Mouse (Mus musculus) left cerebral cortex, postnatal 25 days (tissue): ENCODE data around the gene Gm20517. TPM values are rescaled to one million over a fixed set of nuclear protein-coding genes. Genes with fewer than 3 reads are reported as not detected.
A peak's percentile ranks its signal among the peaks of the same experiment; 100 is the strongest.

Experiments used
- DNase-seq, 2 experiments: peaks; one replicate each; pipeline ENCODE4 v3.0.0; 2022; ENCODE audit warnings: low spot score in 2 of 2, mixed read lengths in 1 of 2
- intact Hi-C: fragments of 180-260 bp; cut with DNase I; formaldehyde crosslinking; loops from one replicate; pipeline ENCODE4 v1.15.1; 2025
- total RNA-seq, 2 experiments: library from RNA; stranded (reverse); gene quantifications; 2 replicates each; pipeline ENCODE4 v1.2.3; 2021

Gm20517 gene
- total RNA-seq, 2 experiments from 2014 or later: 3.5 to 7.2 TPM

DNA sequence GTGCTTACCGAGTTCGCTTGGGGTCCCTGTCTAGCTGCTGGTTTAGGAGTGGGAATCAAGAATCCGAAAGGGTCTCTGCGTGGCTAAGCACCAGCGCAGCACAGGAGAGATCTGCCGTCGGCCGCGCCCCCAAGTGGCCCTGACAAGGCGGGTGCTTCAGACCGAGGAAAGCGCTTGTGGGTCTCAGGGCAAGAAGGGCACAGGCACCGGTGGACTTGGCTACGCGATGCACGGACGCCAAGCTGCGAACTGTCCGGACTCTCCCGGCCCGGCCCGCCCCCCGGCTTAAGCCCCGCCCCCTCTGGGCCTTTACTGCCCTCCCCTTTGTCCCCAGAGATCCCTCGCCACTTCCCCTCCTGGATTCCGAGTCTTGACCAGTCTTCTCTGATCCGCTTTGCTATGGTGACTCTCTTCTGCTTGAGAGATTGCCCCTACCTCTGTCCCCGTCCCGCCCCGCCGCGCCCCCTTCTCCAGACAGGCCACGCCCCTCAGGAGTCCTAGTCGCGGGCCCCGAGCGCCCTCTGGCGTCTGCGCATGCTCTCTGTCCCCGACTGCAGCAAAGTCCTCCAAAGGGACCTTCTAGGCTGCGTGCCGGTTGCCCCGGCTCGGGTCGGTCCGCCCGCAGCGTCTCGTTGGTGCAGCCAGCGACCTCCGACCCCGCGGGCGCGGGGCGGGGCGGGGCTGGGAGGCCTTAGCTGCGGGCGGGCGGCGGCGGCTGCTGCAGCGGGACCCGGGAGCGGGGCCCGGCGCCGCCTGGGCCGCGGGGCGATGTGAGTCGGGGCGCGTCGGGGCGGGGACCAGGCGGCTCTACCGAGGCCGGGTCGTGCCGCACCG, 83.3 kb downstream of the Gm20517 start, which contains the start of gene Prickle4:
TSS of gene Prickle4 (minus strand) at position 234 of the 834 bp plus-strand sequence.
- intact Hi-C loops: loop anchor here (5.0 kb wide), 2 partner anchors 322 to 408 kb away; no protein-coding TSS in a partner anchor

DNA sequence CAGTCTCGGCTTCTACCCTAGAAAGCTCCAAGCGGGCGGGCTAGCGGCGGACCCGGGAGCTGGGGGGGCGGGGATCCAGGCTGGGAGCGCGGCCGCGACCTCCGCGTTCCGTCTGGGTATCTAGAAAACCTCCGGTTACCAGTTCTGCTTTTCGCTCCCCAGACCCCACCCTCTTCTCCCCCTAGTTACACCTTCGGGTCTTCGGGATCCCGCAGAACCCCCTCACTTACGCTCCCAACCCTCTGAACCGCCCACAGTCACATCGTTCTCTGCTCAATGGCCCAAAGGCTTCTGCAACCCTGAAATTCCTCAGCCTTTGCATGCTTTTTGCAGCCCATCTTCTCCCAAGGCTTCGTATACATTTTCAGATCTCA, 83.9 kb downstream of the Gm20517 start:
- intact Hi-C loops: no loop called here
- peak in 1 of 2 experiments; percentile 38 for DNase-seq

More for the DNA sequence above, 83.3 kb downstream of the Gm20517 start, which contains the start of gene Prickle4:
- DNase-seq: peak; percentile 96 to 97

DNA sequence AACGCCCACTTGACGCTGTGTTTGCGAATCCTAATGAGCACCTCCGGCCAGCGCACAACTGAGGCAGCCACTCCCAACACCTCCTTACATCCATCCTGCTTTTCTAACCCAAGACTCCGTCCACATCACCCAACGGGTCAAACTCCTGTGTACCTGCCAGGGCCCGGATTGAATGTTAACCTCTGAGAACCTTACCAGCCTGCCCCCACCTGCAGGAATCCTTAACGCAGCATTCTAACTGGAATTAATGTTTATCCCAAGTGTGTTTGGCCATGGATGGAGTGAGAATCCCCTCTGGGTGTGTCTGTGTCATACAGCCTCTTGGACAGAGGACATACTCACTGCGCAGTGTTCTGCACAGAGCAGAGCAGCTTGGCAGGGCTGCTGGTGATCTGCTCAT, 86.8 kb downstream of the Gm20517 start:
- DNase-seq: no peak
- intact Hi-C loops: no loop called here

DNA sequence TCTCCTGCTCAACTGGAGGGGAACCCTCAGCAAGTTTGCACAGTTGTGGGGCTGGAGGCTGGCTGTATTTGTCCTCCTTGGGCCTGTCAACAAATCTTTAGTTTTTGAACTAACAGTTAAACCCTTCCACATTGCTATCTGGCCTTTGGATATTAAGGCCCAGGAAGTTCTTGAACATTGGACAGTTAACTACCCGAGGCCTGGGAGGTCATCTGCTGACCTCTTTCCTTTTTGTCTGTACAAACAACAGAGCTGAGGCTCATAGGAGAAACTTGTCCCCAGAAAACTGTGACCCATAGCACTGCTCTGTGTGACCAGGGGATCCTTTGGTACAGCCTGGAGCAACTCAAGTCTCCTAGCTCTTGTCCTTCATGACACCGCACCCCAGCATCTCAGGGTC, 87.7 kb downstream of the Gm20517 start:
- no peak for DNase-seq
- intact Hi-C loops: no loop called here

DNA sequence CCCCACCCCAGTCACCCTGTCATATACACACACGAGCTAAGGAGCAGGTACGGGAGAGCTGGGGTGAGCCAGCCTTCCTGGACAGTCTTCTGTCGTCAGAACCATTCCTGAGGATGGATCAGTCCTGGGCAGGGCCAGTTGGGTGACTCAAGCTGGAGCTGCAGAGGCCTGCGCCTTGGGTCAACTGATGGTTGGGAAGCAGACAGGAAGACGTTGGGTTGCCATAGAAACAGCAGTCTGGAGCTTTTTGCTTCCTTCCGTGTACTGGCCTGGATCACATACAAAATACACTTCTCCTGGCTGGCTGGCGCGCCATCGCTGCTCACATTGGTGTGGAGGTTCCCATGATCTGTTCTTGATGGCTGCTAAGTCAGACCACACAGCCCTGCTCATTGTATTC, 90.4 kb downstream of the Gm20517 start:
- DNase-seq: peak in 1 of 2 experiments; percentile 28
- intact Hi-C loops: no loop called here

DNA sequence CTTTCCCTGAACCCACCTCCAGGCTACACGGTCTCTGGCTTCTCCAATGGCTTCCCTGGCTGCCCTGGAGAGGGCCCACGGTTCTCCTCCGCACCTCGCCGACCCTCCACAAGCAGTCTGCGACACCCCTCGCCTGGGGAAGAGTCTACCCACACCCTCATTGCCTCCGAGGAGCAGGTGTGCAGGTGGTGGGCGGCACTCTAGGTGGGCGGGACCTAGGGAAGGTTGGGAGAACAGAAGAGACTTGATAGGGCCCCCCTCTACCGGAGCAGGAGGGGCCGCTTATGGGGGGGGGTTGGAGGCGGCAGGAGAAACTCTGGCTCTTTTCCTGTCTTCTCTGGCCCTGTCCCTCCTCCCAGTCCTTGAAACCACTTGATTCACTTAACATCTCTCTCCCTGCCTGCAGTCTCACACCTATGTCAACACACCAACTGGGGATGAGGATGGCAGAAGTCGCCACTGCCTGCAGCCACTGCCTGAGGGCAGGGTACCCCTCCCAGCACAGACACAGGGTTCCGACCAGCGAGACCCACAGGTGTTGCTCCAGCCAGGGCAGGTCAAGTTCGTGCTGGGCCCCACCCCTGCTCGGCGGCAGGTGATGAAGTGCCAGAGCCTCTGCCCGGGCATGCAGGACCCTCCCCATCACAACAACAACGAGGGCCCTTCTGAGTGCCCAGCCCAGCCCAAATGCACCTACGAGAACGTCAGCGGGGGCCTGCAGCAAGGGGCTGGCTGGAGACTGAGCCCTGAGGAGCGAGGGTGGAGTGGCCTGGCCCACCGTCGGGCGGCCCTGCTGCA, 91.4 kb downstream of the Gm20517 start:
- intact Hi-C loops: no loop called here
- DNase-seq: no peak

DNA sequence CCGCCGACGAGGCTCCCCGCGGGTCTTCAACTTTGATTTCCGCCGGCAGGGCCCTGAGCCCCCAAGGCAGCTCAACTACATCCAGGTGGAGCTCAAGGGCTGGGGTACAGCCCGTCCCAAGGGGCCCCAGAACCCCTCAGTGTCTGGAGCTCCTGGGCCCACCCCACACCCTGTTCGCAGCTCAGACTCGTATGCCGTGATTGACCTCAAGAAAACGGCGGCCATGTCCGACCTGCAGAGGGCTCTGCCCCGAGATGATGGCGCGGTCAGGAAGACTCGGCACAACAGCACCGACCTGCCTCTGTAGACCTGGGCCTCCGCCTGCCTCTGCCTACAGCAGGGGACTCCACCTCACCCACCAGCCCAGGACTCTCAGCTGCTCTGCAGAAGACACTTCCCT, 92.2 kb downstream of the Gm20517 start:
- DNase-seq: no peak
- intact Hi-C loops: no loop called here

DNA sequence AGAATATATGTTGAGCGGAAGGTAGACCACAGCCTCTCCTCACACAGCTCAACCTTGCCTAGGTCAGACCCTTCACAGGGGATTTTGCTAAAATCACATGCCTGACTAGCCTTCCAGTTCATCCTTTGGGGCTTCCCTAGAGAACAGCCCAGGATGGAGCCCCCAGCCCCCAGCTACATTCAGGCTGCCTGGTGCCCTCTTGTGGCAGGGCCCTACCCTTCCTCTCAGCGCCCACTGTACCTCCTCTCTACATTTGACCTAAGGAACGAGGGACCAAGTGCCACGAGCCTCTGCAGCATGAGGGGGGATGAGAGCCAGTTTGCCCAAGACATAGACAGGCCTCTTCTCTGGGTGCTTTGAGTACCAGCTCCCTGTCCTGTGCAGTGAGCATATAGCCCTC, 93.3 kb downstream of the Gm20517 start:
- no peak for DNase-seq
- intact Hi-C loops: no loop called here

DNA sequence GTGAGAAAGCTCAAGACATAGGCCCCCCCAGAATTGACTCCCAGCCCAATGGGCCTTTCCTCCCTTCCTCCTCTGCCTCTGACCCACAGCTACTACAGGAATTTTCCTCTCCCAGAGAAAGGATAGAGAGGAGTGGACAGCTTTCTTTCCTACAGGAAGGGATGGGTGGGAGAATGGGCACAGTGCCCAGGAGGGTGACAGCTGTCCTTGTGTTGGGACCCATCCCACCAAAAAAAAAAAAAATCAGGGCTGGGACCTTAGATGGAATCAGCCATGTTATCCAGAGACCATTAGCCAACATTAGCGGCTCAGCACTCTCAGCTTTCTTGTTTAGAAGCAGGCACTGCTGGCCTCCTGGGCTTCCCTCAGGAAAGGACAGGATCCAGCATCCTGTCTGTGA, 94.8 kb downstream of the Gm20517 start:
- no peak for DNase-seq
- intact Hi-C loops: no loop called here

DNA sequence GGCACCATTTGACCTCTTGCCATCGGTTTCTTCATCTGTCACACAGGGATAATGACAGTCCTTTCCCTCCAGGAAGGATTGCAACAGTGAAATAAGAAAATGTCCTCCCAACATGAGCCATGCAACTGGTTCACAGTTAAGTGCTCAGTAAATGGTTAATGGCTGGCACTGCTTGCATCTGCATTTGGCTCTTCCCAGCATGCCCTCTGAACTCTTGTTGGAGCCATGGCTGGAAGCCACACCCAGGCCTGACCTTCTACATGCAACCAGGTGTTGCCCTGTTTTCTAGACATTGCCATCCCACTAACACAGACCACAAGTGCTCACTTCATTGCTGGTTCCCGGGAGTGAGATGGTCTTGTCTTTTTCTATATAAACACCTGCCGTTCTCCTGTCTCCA, 96.6 kb downstream of the Gm20517 start:
- no peak for DNase-seq
- intact Hi-C loops: no loop called here

DNA sequence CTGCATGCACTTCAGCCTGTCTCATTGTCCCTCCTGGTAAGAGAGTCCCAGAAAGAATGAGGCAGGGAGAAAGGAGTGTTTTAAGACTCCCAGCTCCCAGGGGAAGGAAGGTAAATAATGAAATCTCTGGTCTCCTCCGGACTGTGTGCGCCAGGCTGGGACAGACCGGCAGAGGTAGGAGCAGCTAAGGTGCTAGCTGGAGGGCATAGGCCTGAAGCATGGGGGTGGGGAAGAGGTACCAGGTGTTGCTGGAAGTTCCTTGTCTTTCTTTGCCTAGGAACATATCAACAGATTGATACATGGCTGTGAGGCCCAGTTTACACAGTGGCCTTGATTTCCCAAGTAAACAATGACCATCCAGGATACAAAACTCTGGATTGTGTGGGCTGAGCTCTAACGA, 97.6 kb downstream of the Gm20517 start:
- DNase-seq: no peak
- intact Hi-C loops: no loop called here

DNA sequence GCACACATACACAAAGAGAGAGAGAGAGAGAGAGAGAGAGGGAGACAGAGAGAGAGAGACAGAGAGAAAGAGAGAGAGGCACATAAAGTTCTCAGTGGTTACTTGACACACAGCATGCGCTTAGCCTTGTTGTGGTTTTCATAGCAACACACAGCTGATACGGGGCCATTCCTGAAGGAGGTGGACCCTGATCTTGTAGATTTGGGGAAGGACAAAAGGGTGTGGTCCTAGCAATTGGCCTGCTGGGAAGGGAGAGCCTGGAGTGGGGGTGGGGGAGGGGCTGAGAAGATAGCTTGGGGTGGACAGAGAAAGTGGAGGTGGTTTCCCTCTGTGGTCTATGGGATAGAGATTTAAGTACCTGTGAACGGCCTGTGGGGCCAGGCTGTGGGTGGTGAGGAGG, 98.6 kb downstream of the Gm20517 start:
- intact Hi-C loops: no loop called here
- DNase-seq: no peak

DNA sequence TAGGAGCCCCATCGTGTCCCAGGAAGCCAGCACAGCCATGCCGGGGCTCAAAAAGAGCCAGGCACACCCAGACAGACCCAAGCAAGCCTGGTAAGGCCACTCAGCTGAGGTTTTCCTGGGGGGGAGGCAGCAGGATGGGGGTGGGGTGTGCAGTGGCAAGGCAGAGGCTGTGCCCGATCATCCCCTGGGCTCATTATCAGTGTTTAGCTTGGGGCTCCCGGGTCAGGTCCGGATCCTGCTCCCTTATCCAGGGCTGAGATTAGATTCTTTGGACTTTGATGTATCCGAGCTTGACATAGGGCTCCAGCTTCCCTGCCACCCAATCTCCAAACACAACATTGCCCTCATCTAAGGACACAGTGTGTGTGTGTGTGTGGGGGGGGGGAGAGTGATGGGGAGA, 100.5 kb downstream of the Gm20517 start:
- DNase-seq: no peak
- intact Hi-C loops: no loop called here

DNA sequence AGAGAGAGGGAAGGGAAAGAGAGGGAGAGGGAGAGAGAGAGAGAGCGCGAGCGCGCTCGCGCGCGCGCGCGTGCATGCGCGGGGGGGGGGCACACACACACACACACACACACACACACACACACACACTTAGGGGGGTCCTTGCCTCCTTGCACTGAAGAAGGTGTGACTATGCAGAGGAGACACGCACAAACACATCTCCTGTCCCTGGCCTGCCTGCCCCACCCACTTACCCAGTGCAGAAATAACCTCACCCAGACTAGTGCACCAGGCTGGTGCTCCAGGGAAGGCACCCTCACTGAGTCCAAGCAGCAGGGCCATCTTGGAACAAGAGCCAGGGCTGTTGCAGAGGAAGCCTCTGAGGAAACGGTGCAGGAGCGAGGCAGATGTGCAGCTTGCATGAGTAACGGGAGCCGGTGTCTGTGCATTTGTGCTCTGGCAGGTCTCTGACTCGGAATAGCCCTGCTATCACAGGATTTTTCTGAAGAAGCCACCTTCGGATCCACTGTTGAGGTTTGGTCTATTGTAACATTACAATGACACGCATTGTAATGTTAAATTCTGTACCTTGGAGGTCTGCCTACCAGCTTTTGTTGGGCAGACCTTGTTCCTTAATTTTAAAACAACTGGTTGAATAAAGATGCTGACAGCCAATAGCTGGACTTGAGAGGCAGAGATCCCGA, 101.6 kb downstream of the Gm20517 start:
- no peak for DNase-seq
- intact Hi-C loops: no loop called here

DNA sequence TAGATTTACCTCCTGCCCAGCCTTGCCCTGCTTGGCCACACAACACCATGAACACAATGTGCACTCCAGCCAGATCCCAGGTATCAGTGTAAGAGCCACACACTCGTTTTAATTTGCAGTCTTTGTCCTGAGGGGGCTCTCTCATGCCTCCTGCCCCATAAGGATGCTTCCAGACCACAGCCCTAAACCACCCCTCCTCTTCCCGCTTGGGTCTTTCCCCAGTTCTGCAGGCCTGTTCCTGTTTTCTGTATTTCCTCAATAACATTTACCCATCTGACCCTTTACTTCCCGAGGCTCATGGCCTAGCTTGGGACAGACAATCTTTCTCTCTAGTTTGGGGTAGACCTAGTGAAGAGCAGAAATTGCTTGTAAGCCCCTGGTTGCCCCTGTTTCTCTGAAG, 103.6 kb downstream of the Gm20517 start:
- no peak for DNase-seq
- intact Hi-C loops: no loop called here

DNA sequence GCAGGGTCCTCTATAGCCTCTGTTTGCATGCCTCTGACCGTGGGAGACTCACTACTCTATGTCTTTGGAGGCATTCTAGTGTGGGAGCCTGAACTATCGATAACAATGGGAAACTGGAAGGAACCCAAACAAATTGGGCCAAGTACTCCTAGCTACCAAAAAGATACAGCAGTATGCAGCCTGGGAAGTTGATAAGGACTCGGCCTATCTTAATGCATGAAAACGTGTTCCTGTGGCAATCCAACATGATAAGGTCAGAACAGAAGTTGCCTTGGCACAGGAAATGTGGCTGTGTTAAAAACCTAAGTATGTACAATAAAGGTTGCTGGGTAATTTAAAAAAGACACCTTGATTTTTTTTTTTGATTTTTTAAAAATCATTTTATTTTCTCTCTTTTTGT, 109.8 kb downstream of the Gm20517 start:
- DNase-seq: no peak
- intact Hi-C loops: no loop called here

DNA sequence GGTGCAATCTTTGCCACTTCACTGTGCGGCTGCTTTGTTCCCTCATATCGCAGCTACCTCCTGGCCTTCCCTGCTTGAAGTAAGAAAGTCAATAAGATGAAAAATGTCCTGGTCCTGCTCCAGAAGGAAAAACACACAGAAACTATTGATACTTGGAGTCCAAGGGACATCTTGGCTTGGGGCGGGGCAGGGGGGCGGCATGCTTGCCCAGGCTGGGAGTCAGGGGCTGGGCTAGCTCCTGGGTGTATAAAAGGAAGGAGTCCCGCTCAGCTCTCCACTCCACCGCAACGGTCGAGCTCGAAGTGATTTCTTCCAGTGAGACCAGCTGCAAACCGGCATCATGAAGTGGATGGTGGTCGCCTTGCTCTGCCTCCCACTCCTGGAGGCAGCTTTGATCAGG, 115.2 kb downstream of the Gm20517 start, which contains the start of gene Pgc:
TSS of gene Pgc (plus strand) at position 277 of the 400 bp plus-strand sequence.
- intact Hi-C loops: no loop called here
- no peak for DNase-seq

DNA sequence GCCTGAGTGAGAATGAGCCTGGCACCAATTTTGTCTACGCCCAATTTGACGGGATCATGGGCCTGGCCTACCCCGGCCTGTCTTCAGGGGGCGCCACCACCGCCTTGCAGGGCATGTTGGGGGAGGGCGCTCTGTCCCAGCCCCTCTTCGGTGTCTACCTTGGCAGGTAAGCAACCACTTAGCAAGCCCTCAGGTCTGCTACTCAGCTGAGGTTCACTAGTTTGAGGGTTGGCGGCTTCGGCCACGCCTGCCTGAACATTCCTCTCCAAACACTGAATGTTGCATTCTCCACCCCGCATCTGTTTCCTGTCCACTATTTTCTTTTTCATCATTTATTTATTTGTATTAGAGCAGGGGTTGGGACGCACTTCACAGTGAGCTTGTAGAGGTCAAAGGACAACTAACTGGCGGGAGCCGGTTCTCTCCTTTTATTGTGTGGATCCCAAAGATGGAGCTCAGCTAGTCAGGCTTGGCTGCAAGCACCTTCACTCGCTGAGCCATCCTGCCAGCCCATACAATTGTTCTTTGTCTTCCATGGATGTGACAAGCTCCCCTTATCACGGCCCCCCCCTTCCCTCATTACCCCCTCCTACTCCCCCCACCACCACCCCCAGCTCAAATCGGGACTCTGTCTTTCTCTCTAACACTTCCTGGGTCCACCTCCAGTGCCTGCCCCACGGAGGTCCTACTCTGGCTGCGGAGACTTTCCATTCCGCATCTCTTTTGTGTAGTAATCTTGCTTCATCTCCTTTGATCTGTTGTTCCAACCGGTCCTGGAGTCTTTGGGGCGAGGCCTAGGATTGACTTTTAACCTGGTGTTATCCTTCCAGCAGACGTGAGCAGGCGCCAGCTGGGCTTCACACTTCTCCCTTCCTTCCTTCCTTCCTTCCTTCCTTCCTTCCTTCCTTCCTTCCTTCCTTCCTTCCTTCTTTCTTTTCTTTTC, 119.5 kb downstream of the Gm20517 start:
- no peak for DNase-seq
- intact Hi-C loops: no loop called here
